Mouse (Mus musculus): ENCODE data around the gene Copa. TPM values are rescaled to one million over a fixed set of nuclear protein-coding genes. Genes with fewer than 3 reads are reported as not detected.

The Copa gene
- polyA plus RNA-seq, 1 experiment from 2014 or later, result 238 TPM

GRCm38 (mm10) chr1:172162959-172163358, 80.6 kb downstream of the Copa start:
- Histone ChIP-seq H3K9ac (ENCODE audit: low read length) (no peak overlapping the region), H3K4me1 (ENCODE audit: control insufficient read depth, insufficient read depth, low read length) (peaks cover 9% of the 10 kb centered on the region), H3K27me3 (ENCODE audit: control insufficient read depth, insufficient read depth, low read length) (no peaks in the 10 kb centered on the region), H3K27ac (ENCODE audit: low read length) (no peak overlapping the region), H3K4me3 (replicated peaks; ENCODE audit: low read length) (no peak overlapping the region), H3K9me3 (replicated peaks; ENCODE audit: control insufficient read depth, low read length) (no peaks in the 10 kb centered on the region), H3K4me2 (ENCODE audit: low read depth, low read length) (no peak overlapping the region), H3K36me3 (ENCODE audit: control insufficient read depth, insufficient read depth, low read length) (peaks cover 6% of the 10 kb centered on the region; the same call in 1 of the 2 replicates)
- WGBS, result 83% methylated on average over 6 of the region's 6 CpGs
- no peak for ATAC-seq (ENCODE audit: insufficient read depth, low FRiP score)

- 85% methylated on average over 5 of the region's 5 CpGs for WGBS
- Histone ChIP-seq H3K36me3 (ENCODE audit: control insufficient read depth, insufficient read depth, low read length) (peaks cover 12% of the 10 kb centered on the region; the same call in 1 of the 2 replicates), H3K4me2 (ENCODE audit: low read depth, low read length) (no peak overlapping the region), H3K4me1 (ENCODE audit: control insufficient read depth, insufficient read depth, low read length) (no peaks in the 10 kb centered on the region), H3K27me3 (ENCODE audit: control insufficient read depth, insufficient read depth, low read length) (no peaks in the 10 kb centered on the region), H3K27ac (ENCODE audit: low read length) (no peak overlapping the region), H3K9me3 (replicated peaks; ENCODE audit: control insufficient read depth, low read length) (no peaks in the 10 kb centered on the region), H3K9ac (ENCODE audit: low read length) (no peak overlapping the region), H3K4me3 (replicated peaks; ENCODE audit: low read length) (no peak overlapping the region)
- ATAC-seq (ENCODE audit: insufficient read depth, low FRiP score), result no peak
Observed at GRCm38 (mm10) chr1:172167911-172168310, 85.6 kb downstream of the Copa start.

- H3K4me2 ChIP-seq (ENCODE audit: low read depth, low read length), result no peak overlapping the region
- no peak overlapping the region for H3K4me3 ChIP-seq (replicated peaks; ENCODE audit: low read length)
- no peaks in the 10 kb centered on the region for H3K9me3 ChIP-seq (replicated peaks; ENCODE audit: control insufficient read depth, low read length)
- no peak for ATAC-seq (ENCODE audit: insufficient read depth, low FRiP score)
- H3K27ac ChIP-seq (ENCODE audit: low read length), result no peak overlapping the region
- no peaks in the 10 kb centered on the region for H3K4me1 ChIP-seq (ENCODE audit: control insufficient read depth, insufficient read depth, low read length)
- peaks cover 22% of the 10 kb centered on the region; the same call in 1 of the 2 replicates for H3K36me3 ChIP-seq (ENCODE audit: control insufficient read depth, insufficient read depth, low read length)
- no peak overlapping the region for H3K9ac ChIP-seq (ENCODE audit: low read length)
- WGBS, result 89% methylated on average over 5 of the region's 5 CpGs
- no peaks in the 10 kb centered on the region for H3K27me3 ChIP-seq (ENCODE audit: control insufficient read depth, insufficient read depth, low read length)
Observed at GRCm38 (mm10) chr1:172169809-172170208, 87.5 kb downstream of the Copa start.

Other genes with a start within 250 kb of the Copa start
- gene Cd84, start 242.8 kb upstream of the Copa start, polyA plus RNA-seq (2015; fragmentation: Nextera tagmentation; extraction: Ambion mirVana), result 2.3 and 2.9 TPM in 2 replicates
- gene Gm10521, start 186.9 kb upstream of the Copa start, polyA plus RNA-seq (2015; fragmentation: Nextera tagmentation; extraction: Ambion mirVana), result not detected in 2 replicates
- 0.57 and 1.1 TPM in 2 replicates for gene Slamf6, start 165.0 kb upstream of the Copa start, polyA plus RNA-seq (2015; fragmentation: Nextera tagmentation; extraction: Ambion mirVana)
- 9.7 and 10.6 TPM in 2 replicates for gene Vangl2, start 54.1 kb upstream of the Copa start, polyA plus RNA-seq (2015; fragmentation: Nextera tagmentation; extraction: Ambion mirVana)
- not detected in 2 replicates for gene Nhlh1, start 25.0 kb upstream of the Copa start, polyA plus RNA-seq (2015; fragmentation: Nextera tagmentation; extraction: Ambion mirVana)
- gene Ncstn, start 266 bp downstream of the Copa start, polyA plus RNA-seq (2015; fragmentation: Nextera tagmentation; extraction: Ambion mirVana), result 132 and 145 TPM in 2 replicates
- 123 and 129 TPM in 2 replicates for gene Pex19, start 44.2 kb downstream of the Copa start, polyA plus RNA-seq (2015; fragmentation: Nextera tagmentation; extraction: Ambion mirVana)
- gene Dcaf8, start 65.6 kb downstream of the Copa start, polyA plus RNA-seq (2015; fragmentation: Nextera tagmentation; extraction: Ambion mirVana), result 120 and 123 TPM in 2 replicates
- gene Pea15a, start 124.3 kb downstream of the Copa start, polyA plus RNA-seq (2015; fragmentation: Nextera tagmentation; extraction: Ambion mirVana), result 131 and 148 TPM in 2 replicates
- 26.1 and 53.9 TPM in 2 replicates for gene Casq1, start 137.3 kb downstream of the Copa start, polyA plus RNA-seq (2015; fragmentation: Nextera tagmentation; extraction: Ambion mirVana)
- gene Atp1a4, start 175.9 kb downstream of the Copa start, polyA plus RNA-seq (2015; fragmentation: Nextera tagmentation; extraction: Ambion mirVana), result 0.04 TPM in 1 of 2 replicates, not detected in the other
- gene Igsf8, start 179.1 kb downstream of the Copa start, polyA plus RNA-seq (2015; fragmentation: Nextera tagmentation; extraction: Ambion mirVana), result 27.8 and 35.0 TPM in 2 replicates
- gene Atp1a2, start 215.5 kb downstream of the Copa start, polyA plus RNA-seq (2015; fragmentation: Nextera tagmentation; extraction: Ambion mirVana), result 5.7 and 7.5 TPM in 2 replicates
- 0.07 TPM in 1 of 2 replicates, not detected in the other for gene Kcnj9, start 246.8 kb downstream of the Copa start, polyA plus RNA-seq (2015; fragmentation: Nextera tagmentation; extraction: Ambion mirVana)